Mouse (Mus musculus) heart, postnatal 0 days (tissue): ENCODE results near the gene Noc2l.

Experiments
- CTCF ChIP-seq: IDR thresholded peaks from 2 replicates; pipeline ENCODE4 v1.5.1; 2016; ENCODE audit warnings: antibody characterized with exemption, control low read depth, low read depth
- EP300 ChIP-seq: IDR thresholded peaks from 2 replicates; pipeline ENCODE4 v1.6.1; 2016; ENCODE audit warnings: antibody characterized with exemption, low read depth

- TF ChIP-seq CTCF (no peak), EP300 (no peak)
Measured at GRCm38 (mm10) chr4:156188162-156188810, 47.5 kb upstream of the Noc2l start.
